Mouse (Mus musculus): ENCODE data around the gene Qrich2.

DNA sequence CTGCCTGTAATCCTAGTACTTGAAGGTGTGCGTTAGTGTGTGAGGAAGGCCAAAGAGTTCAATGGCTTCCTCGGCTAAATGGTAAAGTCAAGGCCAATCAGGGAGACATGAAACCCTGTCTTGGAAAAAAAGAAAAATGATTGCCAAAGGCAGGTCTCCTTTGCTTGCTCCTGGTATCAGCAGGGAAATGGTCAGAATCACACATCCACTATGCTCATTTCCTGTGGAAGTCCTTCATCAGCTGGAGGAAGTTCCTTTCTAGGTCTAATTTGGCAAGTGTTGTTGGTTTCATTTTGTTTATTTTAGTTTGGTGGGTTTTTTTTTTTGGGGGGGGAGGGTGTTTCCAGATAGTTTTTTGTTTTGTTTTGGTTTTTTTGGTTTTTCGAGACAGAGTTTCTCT is 57.0 kb downstream of the Qrich2 start:
- TF ChIP-seq POLR2A (IDR thresholded peaks at IDR 0.05; ENCODE audit: low read depth, low read length) (no peak), CTCF (IDR thresholded peaks at IDR 0.05; ENCODE audit: borderline replicate concordance, insufficient read depth, low read length) (no peak)
